Mouse (Mus musculus) granulocyte monocyte progenitor cell, adult 5-6 weeks (primary cell): ENCODE measurements around the gene Htr6. TPM values are rescaled to one million over a fixed set of nuclear protein-coding genes. Genes with fewer than 3 reads are reported as not detected.
A peak's percentile ranks its signal among the peaks of the same experiment; 100 is the strongest.

Experiments used
- ATAC-seq: replicated peaks from 2 replicates; pipeline ENCODE4 v1.8.0; 2016; ENCODE audit warnings: mild to moderate bottlenecking, moderate TSS enrichment, inconsistent platforms; ENCODE audit not compliant: poor library complexity, severe bottlenecking
- total RNA-seq, 2 experiments: library from RNA; stranded (forward) in 1 of 2; stranded (reverse) in 1 of 2; fragments of 200-712, 200-1000 nt in 1 of 2; fragments of >200 nt in 1 of 2; fragmentation: Nextera tagmentation in 1 of 2; gene quantifications; 2 replicates each; pipeline ENCODE4 v1.2.3; 2014 to 2017

Gene Htr6
- total RNA-seq (2014; fragmentation: Nextera tagmentation) (not detected in 2 replicates), total RNA-seq (2017) (not detected in 2 replicates)

DNA sequence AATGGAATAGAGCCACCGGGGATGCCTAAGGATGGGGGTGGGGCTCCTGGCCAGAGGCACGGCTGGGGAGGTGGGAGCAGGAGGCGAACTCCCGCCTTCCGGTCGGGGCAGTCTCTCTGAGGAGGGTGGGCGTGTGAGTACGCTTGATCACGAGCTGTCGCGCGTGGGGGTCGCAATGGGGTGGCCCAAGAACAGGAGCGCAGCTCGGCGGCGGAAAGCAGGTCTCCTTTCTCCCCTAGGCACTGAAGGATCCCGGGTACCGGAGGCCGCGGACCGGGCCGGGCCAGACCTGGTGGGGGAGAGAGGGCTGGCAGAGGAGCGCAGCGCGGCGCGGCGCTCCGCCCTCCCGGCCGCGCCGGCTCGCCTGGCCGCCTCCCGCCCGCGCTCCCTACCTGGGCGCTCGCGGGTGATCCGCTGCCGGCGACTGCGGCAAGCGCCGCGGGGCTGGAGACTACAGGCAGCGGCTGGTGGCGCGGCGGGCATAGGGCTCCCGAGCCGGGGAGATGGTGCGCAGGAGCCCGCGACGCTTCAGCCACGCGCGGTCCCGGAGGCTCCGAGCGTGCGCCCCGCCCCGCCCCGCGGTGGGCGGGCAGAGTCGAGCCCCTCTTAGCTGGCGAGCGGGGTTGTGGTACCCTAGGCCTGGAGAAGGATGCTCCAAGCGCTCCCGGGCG lies at the start of gene Htr6:
Htr6 (minus strand) TSS at position 530 of the 671 bp plus-strand sequence.
- peak; percentile 13; the same call in 1 of the 2 replicates for ATAC-seq

GRCm38 (mm10) chr4:139124940-139125339 lies 49.6 kb upstream of the Htr6 start:
- no peak for ATAC-seq

GRCm38 (mm10) chr4:139122557-139122956 lies 47.2 kb upstream of the Htr6 start:
- ATAC-seq: no peak

GRCm38 (mm10) chr4:139120998-139121397 lies 45.6 kb upstream of the Htr6 start:
- peak; percentile 76 for ATAC-seq

DNA sequence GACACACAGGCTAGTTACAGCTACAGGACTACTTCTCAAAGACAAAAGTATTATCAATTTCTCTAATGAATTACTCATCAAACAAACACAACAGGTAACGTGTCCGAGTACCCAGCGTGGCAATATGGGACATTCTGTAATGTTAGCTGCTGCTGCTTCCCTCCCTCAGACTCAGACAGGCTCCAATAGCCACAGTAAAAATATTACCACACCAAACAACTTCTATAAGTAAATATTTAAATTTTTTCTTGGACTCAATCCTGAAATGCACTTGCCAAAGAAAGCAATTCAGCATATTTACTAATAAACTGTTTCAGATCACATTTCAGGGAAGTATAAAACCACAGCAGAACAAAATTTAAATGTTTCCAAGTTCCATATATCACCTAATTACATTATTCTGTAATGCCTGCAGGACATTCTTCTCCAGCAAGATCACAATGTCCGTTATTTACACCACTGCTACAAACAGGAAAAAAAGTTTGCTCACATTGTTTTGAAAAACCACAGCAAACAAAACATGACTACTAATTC lies 45.0 kb upstream of the Htr6 start:
- ATAC-seq: no peak

- peak; percentile 51 for ATAC-seq
These were observed 41.1 kb upstream of the Htr6 start for GRCm38 (mm10) chr4:139116356-139117063.

GRCm38 (mm10) chr4:139115721-139116120 lies 40.4 kb upstream of the Htr6 start:
- peak; percentile 36; the same call in 1 of the 2 replicates for ATAC-seq

GRCm38 (mm10) chr4:139112482-139112881 lies 37.1 kb upstream of the Htr6 start:
- ATAC-seq: no peak

DNA sequence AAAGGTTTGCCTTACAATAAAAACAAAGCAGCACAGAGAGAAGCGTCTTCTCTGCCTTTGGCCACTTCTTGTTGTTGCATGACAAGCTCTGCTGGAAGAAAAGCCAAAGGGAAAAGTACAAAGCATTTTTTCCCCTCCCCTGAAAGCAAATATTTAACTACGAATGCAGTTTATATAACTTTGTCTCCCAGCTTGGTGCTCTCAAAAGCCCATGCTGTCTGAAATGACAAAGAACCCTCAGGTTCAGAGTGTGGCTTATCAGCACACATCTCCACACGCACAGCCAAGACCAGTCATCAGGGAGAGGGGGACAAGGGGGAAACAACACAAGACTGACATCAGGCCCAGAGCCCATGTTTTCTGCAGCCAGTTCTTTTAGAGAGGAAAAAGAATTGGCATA lies 36.1 kb upstream of the Htr6 start:
- no peak for ATAC-seq

DNA sequence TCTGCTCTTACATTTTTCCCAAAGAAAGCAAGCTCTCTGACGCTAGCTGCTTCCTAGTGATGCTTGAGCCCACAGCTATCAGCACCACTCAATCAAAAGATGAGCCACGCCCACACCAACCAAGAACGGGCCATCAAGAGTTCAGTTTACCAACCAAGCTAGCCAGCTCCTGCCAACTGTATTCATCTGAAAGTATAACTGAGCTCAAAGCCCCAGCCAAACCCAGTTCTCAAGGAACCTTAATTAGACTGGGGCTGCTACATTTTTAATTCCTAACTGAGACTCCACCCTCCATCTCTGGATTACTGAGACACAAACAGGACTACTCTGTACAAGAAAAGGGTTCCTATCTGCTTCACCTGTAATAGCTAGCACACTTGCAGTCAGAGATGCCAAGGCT lies 35.5 kb upstream of the Htr6 start:
- no peak for ATAC-seq

GRCm38 (mm10) chr4:139105453-139105852 lies 30.1 kb upstream of the Htr6 start:
- ATAC-seq: no peak

DNA sequence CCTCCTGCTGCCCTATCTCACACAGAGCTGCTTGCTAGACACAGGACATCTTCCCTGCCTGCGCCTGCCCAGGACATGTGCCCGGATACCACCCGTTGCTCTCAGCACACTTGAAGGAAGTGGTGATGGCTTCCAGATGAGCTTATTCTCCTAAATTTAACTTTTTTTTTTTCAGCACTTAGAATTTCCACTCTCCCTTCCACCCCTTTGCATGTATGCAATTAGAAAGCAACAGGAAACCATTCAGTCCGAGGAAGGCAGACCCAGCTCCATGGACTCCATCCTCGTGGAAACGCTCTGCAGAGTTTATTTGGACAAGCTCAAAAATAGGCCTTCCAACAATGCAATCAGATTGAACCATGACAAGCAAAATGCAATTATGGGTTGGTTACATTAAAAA lies 26.2 kb upstream of the Htr6 start:
- ATAC-seq: no peak

- ATAC-seq: no peak
These were observed 25.0 kb upstream of the Htr6 start for GRCm38 (mm10) chr4:139100326-139100725.

GRCm38 (mm10) chr4:139096201-139096600 lies 20.8 kb upstream of the Htr6 start:
- ATAC-seq: no peak

- ATAC-seq: no peak
These were observed 20.0 kb upstream of the Htr6 start for GRCm38 (mm10) chr4:139095406-139095805.

DNA sequence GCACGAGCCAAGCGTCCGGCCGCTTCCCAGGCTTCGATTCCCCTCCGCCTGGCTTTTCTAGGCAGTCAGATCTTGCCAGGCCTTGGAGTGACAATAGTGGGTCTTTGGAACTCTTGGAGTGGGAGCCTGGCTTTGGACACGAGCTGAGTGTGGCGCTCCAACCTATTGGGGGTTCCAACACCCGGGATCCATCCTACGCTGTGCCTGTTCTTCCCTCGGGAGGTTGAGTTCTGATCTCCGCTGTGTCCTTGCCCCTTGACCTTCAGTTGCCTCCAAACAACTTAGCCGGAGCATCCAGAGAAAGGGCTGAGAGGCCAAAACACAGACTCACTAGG lies 17.8 kb upstream of the Htr6 start:
- ATAC-seq: no peak

- peak; percentile 47; the same call in 1 of the 2 replicates for ATAC-seq
These were observed 17.2 kb upstream of the Htr6 start, which contains the start of gene Nbl1 for GRCm38 (mm10) chr4:139092356-139093195. Gene Nbl1, minus strand, starts transcription at chr4:139092993.

- no peak; the same call in 1 of the 2 replicates for ATAC-seq
These were observed 16.3 kb upstream of the Htr6 start for GRCm38 (mm10) chr4:139091478-139092355.

DNA sequence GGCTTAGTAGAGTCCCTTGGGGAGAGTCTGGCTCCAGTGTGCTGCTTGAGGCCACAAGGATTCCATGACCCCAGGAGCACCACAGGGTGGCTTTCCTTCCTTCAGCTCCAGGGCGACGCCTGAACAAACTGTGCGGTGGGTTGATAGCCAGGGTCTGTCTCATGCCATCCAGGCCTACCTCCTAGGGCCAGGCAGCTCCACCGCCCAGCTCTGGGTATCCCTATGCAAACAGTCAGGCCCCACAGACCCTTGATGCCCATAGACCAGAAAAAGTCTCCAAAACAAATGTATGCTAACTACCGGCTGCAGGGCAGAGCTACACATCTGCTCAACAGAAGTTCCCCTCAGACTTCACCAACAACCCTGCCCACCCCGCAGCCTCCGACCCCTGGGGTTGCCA lies 15.7 kb upstream of the Htr6 start:
- no peak for ATAC-seq
